Mouse (Mus musculus) kidney, postnatal 25 days (tissue): Measurements from ENCODE around the gene Slc43a1.
"Not testable (repeated sequence)": the region's sequence is repeated elsewhere in the genome, so short reads cannot be mapped to it uniquely, and the experiment has no call there.

Source experiments
- DNase-seq, 2 experiments: peaks; one replicate each; pipeline ENCODE4 v3.0.0; 2021; ENCODE audit warnings: mixed read lengths in 2 of 2

Gene Slc43a1

GRCm38 (mm10) chr2:84838593-84838949 lies at the start of gene Slc43a1:
Gene Slc43a1 (plus strand): TSS chr2:84838850.
- DNase-seq = no peak

- DNase-seq = no peak
Observed at GRCm38 (mm10) chr2:84790418-84790817, 48.2 kb upstream of the Slc43a1 start.

- peak; percentile 27 to 43 for DNase-seq
Observed at GRCm38 (mm10) chr2:84792516-84792915, 46.1 kb upstream of the Slc43a1 start.

- no peak for DNase-seq
Observed at GRCm38 (mm10) chr2:84793154-84793553, 45.5 kb upstream of the Slc43a1 start.

- DNase-seq = no peak
Observed at GRCm38 (mm10) chr2:84793871-84794270, 44.8 kb upstream of the Slc43a1 start.

GRCm38 (mm10) chr2:84797833-84798492 lies 40.7 kb upstream of the Slc43a1 start:
- DNase-seq = peak; percentile 68 to 75

- DNase-seq = peak; percentile 76 to 84
Observed at GRCm38 (mm10) chr2:84798493-84798921, 40.1 kb upstream of the Slc43a1 start, which contains the start of gene Ube2l6. Gene Ube2l6 (plus strand): TSS chr2:84798828.

GRCm38 (mm10) chr2:84799041-84799561 lies 39.5 kb upstream of the Slc43a1 start:
- DNase-seq = peak; percentile 75 to 87

- no peak for DNase-seq
Observed at GRCm38 (mm10) chr2:84800304-84800703, 38.3 kb upstream of the Slc43a1 start.

- not testable (repeated sequence) for DNase-seq
Observed at GRCm38 (mm10) chr2:84801223-84801622, 37.4 kb upstream of the Slc43a1 start.

- no peak for DNase-seq
Observed at GRCm38 (mm10) chr2:84803963-84804362, 34.7 kb upstream of the Slc43a1 start.

GRCm38 (mm10) chr2:84806546-84806945 lies 32.1 kb upstream of the Slc43a1 start:
- no peak for DNase-seq

- DNase-seq = no peak
Observed at GRCm38 (mm10) chr2:84809330-84809729, 29.3 kb upstream of the Slc43a1 start.

GRCm38 (mm10) chr2:84810526-84810885 lies 28.1 kb upstream of the Slc43a1 start:
- DNase-seq = no peak

- DNase-seq = peak; percentile 84 to 87
Observed at GRCm38 (mm10) chr2:84810886-84811577, 27.6 kb upstream of the Slc43a1 start.

GRCm38 (mm10) chr2:84811880-84812279 lies 26.8 kb upstream of the Slc43a1 start:
- no peak for DNase-seq

GRCm38 (mm10) chr2:84812676-84813075 lies 26.0 kb upstream of the Slc43a1 start:
- DNase-seq = no peak

GRCm38 (mm10) chr2:84819861-84820260 lies 18.8 kb upstream of the Slc43a1 start:
- DNase-seq = no peak

- no peak for DNase-seq
Observed at GRCm38 (mm10) chr2:84822552-84822951, 16.1 kb upstream of the Slc43a1 start, which contains the start of gene Smtnl1. Gene Smtnl1 (minus strand): TSS chr2:84822652.

- no peak for DNase-seq
Observed at GRCm38 (mm10) chr2:84823237-84823636, 15.4 kb upstream of the Slc43a1 start.

- peak; percentile 87 to 94 for DNase-seq
Observed at GRCm38 (mm10) chr2:84826488-84827282, 12.0 kb upstream of the Slc43a1 start, which contains the start of gene Timm10. Gene Timm10 (plus strand): TSS chr2:84826997.

- DNase-seq = peak; percentile 58 to 66
Observed at GRCm38 (mm10) chr2:84827283-84827920, 11.2 kb upstream of the Slc43a1 start.
